Mouse (Mus musculus): ENCODE measurements around the gene Dapp1. TPM values are rescaled to one million over a fixed set of nuclear protein-coding genes. Genes with fewer than 3 reads are reported as not detected.
"Not testable (repeated sequence)": the region's sequence is repeated elsewhere in the genome, so short reads cannot be mapped to it uniquely, and the experiment has no call there.

The Dapp1 gene
- total RNA-seq, 2 experiments from 2014 or later: 2.9 to 3.0 TPM

DNA sequence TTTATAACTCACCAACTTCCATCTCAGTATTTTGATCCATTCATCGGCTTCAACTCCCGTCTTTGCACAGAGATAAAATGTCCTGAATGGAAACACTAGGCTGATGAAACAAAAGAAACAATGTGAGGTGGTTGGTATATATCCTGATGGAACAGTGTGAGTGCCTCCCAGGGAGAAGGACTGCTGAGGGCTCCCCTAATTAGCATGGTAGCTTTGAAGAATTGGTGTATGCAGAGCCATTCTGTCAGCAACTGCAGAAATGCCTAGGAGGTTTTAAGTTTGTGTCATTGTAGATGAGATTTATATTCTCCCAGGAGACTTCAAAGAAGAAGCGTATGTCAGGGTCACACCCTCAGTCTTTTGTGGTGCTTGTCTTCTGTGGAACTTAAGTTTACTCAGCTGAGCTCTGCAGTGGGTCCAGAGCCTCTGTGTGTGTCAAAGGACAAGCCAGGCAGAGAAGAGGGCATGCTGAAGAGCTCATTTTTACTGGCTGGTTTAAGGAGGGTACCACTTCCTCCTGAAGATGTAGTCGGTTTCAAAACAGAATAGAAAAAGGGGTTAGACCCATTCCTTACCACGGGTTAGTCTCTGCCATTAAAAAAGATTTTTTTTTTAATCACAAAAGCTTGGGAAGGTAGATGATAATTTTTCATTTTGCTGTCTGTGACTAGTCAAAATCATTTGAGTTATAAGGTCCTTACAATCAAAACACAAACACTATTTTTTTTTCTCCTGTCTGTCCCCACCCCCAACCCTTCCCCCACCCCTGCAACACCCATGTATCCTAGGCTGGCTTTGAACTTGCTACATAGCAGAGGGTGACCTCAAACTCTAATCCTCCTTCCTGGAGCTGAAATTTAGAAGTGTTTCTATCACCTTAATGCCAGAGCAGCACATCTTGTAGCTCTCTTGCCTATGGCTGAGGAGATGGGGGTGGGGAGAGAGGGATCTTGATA is 45.5 kb downstream of the Dapp1 start:
- no peak for DNase-seq (ENCODE audit: low spot score in 2 of 2)
- intact Hi-C loops (cut with DNase I): loop anchor here (5.0 kb wide), 1 partner anchor 211 kb away; no protein-coding TSS in a partner anchor

DNA sequence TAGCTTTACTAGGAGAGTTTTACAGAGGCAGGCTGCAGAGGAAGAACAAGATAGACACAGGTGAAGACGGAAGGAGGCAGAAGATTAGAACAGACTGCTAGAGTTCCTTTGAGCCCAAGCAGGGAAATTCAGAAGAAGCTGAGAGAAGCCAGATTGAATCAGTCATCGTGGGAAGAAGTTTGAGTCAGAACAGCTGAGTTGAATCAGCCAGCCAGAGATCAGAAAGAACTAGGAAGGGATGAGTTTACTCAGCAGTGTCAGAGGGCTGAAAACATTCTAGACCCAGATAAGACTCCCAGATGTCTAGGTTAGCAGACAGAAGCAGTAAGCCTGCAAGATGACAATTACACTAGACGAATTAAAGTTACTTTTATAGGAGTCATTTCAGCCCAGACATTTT is 47.4 kb downstream of the Dapp1 start:
- DNase-seq (ENCODE audit: low spot score in 2 of 2): no peak
- intact Hi-C loops (cut with DNase I): no loop called here

DNA sequence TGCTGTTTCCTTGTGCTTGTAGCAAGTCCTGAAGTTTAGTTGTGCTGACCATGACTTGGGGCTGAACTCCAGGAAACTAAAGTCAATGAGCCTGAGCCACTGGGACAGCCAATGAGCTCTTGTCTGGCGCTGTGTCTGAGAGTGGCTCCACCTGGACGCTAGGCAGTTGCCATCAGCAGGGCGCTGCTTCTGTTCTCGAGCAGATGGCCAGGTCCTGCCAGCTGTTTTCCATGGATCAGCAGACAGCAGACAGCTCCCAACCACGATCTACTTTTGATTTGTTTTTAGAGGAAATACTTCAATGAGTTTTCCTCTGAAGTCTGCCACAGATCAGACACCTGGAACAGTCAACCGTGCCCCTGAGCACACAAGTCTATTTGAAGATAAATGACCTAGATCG is 48.6 kb downstream of the Dapp1 start:
- intact Hi-C loops (cut with DNase I): no loop called here
- DNase-seq (ENCODE audit: low spot score in 2 of 2): no peak

DNA sequence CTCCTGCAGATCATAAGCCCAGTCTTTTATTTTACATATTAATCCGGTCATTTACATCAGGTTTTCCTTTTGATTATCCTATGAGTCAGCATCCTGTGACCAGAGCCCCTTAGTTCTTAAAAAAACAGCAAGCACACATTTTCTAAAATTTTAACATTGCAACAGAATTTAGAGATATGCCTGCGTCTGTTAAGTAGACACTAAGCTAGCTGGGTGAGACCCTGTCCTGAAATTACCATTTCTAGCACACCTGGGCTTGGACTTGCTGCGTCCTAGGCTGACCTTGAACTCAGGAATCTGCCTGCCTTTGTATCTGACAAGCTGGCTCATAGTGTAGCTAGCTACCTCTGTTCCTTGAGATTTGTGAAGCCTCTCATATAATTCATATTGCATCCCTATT is 51.4 kb downstream of the Dapp1 start:
- intact Hi-C loops (cut with DNase I): no loop called here
- DNase-seq (ENCODE audit: low spot score in 2 of 2): no peak

DNA sequence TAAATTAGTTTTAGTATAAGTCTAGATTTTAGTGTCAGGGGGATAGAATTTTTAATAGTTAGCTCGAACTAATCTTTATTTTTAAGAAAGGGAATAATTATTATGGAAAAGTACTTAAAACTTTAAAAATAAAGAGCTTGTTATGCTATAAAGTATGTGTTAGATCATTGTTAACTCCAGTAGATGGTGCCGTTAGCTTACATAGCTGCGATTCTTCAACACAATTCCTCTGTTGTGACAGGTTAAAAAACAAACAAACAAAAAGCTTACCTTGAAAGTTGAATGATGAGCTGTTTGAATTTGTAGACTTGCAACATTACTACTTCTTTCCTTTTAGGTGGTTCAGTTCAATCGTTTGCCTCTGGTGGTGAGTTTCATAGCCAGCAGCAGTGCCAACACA is 54.3 kb downstream of the Dapp1 start:
- no peak for DNase-seq (ENCODE audit: low spot score in 2 of 2)
- intact Hi-C loops (cut with DNase I): no loop called here

DNA sequence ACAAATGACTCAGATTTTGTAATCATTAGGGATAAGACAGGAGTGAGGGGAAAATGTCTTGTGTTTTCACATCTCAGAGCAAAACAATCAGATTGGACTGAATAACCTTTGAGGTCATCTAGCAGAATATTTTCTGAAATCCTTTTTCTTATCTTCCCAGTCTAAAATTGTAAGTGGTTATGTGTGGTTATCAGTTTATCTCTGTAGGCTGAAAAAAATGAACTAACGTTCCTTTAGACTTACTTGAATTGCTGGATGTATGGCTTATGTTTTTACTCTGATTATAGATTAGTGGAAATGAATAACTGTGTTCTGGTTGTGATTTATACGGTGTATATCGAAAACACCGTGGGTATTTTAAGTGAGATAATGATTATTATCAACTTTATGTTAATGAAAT is 60.8 kb downstream of the Dapp1 start:
- no peak for DNase-seq (ENCODE audit: low spot score in 2 of 2)
- intact Hi-C loops (cut with DNase I): no loop called here

DNA sequence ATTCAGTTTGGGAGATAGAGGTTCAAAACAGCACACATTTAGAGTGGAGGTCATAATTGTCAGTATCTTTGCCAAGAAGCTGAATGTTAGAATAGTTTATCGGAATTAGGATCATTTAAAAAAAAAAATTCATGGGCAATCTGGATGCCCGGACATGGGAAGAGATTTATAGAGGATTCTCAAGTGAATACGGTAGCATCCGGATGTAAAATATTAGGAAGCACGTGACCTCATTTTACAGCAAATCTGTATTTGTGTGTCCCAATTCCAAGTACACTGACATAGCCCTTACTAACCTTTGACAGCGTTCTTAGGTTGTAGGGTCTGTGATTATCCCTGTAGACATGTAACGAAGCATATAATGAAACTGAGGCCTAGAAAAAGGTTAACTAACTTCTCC is 61.9 kb downstream of the Dapp1 start:
- no peak for DNase-seq (ENCODE audit: low spot score in 2 of 2)
- intact Hi-C loops (cut with DNase I): loop anchor here (2.0 kb wide), 2 partner anchors 55 to 223 kb away; partner anchors contain the start of genes H2afz and Trmt10a

DNA sequence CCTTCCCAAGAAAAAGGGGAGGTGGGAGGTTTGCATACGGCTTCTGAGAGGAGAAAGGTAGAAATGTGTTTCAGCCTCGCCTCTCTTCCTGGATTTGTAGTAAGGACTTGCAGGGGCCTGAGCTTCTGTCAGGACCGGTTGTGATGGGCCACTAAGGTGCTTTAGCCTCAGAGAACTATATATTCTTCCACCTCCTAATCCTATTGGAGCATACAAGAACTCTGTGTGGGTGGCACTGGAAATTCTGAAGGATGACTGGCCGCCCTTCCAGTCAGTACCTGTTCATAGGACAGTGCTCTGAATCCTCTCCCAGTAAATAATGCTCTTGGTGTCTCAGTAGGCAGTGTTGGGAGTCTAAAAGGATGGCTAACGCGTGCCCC is 62.4 kb downstream of the Dapp1 start:
- intact Hi-C loops (cut with DNase I): loop anchor here (2.0 kb wide), 2 partner anchors 54 to 224 kb away; partner anchors contain the start of genes H2afz and Trmt10a
- DNase-seq (ENCODE audit: low spot score in 2 of 2): peak; percentile 41 to 64

DNA sequence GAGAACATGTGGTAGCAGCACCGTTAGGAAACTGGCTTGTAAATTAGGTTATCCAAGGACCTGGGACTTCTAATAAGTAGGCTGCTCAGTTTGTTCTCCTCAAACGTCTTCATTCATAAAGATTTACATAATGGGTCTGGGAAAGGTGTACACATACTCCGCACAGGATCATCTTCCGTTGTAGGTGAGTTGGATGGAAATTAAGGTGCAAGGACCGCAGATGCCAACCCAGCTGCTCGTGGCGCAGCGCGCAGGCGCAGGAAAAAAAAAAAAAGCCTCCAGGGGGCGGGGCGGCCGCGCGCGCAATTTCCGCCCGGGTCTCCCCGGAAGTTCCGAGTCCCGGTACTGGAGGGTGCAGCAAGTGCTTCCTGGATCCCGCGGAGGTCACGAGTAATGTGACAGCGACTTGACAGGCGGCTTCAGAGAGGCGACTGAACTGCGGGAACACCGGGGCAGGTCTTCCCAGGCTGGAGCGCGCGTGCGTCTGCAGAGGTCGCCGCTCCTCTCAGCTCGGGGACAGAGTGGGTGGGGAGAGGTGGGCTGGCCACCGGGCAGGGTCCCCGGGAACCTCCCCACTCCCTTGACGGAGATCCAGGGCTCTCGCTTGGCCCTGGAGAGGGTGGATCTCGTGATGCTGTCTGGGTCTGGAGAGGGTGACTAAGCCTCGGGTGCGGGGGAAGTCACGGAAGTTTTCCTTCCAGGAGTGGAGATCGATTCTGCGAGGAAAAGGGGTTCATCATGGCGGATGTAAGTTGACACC is 63.0 kb downstream of the Dapp1 start, which contains the start of gene Lamtor3:
Lamtor3 (plus strand) TSS at position 335 of the 760 bp plus-strand sequence.
- intact Hi-C loops (cut with DNase I): loop anchor here (2.0 kb wide), 2 partner anchors 54 to 224 kb away; partner anchors contain the start of genes H2afz and Trmt10a
- DNase-seq (ENCODE audit: low spot score in 2 of 2): peak; percentile 88 to 90

DNA sequence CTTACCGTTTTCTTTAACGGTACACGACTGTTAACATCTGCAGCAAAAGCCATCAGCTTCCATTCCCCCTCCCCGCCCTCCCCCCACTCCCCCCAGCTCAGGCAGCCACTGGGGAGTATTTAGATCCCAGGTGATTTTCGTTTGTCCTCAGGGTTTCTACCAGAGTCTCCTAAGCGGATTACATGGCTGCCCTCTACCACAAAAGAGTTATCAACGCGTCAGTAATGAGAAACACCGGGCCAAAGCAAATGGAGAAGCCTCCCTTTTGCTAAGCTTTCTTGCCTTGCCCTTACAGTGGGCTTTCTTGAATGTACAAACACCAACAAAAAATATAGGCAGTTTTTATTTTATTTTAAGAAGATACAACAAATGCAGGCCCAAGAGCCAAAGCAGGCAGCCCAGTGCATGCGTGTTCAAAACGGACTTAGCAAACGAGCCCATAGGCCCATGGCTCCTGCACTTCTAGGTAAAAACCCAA is 63.6 kb downstream of the Dapp1 start:
- DNase-seq (ENCODE audit: low spot score in 2 of 2): no peak
- intact Hi-C loops (cut with DNase I): loop anchor here (2.0 kb wide), 2 partner anchors 53 to 225 kb away; partner anchors contain the start of genes H2afz and Trmt10a

DNA sequence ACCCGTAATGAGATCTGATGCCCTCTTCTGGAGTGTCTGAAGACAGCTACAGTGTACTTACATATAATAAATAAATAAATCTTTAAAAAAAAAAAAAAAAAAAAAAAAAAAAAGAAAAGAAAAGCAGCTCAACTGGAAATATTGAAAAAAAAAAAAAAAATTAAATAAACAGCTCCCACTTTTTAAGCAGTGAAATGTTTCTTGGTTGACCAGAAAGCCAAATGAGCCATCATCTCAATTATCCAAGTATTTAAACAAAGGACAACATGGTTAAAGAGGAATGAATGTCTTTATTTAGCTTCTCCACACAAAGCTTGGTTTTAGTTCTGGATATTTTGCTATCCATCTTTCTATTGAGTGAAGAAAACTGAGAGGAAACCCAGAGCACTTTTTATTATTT is 66.8 kb downstream of the Dapp1 start:
- DNase-seq (ENCODE audit: low spot score in 2 of 2); intact Hi-C loops (cut with DNase I): not testable (repeated sequence)

DNA sequence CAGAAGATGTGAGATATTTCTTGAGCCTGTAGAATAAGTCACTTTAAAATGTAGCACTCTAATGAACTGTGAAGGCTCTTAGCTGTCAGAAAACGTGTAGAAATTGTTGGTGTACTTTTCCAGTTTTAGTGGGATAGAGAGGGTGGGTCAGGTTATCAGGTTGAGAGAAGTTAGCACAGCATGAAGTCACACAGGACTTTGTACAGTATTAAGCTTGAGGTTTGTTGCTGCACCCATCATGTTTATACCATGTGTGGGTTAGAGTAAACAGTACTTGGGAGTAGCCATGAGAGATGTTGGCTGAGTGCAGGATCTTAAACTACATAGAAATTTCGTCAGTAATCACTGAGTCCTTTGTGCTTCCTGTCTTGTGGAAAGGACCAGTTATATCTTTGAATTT is 68.3 kb downstream of the Dapp1 start:
- intact Hi-C loops (cut with DNase I): no loop called here
- no peak for DNase-seq (ENCODE audit: low spot score in 2 of 2)

DNA sequence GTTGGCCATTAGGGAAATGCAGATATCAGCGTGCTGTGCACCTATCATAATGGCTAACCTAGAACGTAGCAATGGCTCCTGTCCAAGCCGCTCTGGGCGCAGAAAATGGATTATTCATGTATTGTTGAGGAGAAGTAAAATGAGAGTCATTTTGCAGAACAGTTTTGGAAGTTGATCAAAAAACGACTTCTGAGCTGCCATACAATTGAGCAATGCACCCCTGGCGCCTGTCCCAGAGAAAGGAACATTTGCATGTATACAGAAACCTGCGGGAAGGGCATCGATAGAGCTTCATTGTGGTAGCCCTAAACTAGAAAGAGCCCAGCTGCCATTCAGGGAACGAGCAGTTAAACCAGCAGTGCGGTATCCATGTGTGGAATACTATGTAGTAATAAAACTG is 81.2 kb downstream of the Dapp1 start:
- DNase-seq (ENCODE audit: low spot score in 2 of 2): peak in 1 of 2 experiments; percentile 21
- intact Hi-C loops (cut with DNase I): no loop called here

DNA sequence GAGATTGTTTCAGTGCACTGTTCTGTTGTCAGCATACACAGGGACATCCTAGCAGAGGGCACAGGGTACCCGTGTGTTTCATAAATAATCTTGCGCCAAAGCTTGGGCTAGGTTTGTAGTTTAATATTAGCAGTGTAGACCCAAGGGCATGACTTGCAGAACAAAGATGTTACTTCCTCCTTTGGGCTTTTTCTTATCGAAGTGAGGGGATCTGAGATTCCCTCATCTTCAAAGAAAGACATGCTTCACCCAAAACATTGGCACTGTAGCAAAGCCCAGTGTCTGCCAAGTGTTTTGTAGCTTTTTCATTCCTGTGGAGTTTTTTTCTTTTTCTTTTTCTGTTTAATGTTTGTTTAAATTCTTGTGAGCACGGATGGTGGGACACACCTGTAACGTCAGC is 83.7 kb downstream of the Dapp1 start:
- intact Hi-C loops (cut with DNase I): no loop called here
- DNase-seq (ENCODE audit: low spot score in 2 of 2): no peak

DNA sequence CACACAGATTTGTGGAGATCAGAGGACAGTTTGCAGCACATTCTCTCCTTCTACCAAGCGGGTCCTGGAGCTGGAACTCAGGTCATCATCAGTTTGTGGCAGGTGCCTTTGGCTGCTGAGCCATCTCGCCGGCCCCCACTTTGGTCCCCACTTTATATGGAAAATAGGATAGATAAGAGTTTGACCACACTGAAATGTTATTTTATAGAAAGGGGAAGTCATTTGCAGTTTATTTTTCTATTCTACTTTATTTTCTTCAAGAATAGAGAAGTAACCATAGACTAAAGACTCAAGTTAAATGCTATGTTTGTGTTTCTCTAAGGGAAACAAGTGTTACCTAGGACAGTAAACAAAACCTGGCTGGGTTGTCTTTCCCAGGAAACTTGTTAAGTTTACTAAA is 84.5 kb downstream of the Dapp1 start:
- intact Hi-C loops (cut with DNase I): no loop called here
- DNase-seq (ENCODE audit: low spot score in 2 of 2): no peak

DNA sequence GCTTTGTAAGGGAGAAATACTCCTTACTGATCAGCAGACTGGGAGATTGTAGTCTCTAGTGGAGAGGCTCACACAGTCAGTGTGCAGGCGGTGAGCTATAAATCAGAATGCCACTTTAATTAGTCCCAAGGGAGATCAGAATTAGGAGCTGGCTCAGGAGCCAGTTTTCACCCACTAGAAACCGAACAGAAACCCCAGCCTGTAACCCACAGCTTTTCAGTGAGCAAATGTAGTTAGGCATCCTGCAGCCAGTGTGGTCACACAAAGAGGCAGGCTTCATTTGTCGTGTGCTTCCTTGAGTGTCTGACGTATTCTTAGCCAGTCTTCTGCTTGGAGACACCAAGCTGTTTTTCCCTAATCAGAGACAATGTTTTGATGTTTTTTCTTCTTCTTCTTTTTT is 85.0 kb downstream of the Dapp1 start:
- intact Hi-C loops (cut with DNase I): no loop called here
- no peak for DNase-seq (ENCODE audit: low spot score in 2 of 2)

DNA sequence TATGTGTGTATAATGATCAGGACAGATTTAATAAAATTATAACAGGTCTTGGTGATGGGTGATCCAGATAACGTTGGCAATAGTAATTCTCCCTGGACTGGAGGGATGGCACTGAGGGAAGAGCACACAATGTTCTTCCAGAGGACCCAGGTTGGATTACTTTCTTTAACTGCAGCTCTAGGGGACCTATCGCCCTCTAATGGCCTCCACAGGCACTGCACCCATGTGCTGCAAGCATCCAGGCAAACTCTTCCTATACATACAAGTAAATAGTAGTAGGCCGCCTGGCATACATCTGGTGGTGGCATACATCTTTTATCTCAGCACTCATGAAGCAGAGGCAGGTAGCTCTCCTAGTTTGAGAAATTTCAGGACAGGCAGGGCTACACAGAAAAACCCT is 86.1 kb downstream of the Dapp1 start:
- no peak for DNase-seq (ENCODE audit: low spot score in 2 of 2)
- intact Hi-C loops (cut with DNase I): no loop called here

DNA sequence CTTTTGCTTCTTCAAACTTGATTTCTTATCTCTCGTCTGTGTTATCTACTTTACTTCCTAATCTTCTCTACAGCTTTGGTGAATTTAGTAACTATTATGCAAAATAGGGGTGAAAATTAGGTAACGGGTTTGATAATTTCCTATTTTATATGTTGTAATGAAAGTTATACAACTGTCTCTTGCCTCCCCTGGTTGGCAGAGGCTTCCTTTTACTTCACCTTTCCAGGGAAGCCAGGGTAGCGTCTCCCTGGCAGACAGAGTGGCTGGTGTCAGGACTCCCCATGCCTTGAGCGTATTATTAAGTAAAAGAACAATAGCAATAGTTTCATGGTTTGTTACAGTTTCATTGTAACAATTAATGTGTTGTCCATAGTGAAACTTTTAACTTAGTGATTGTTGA is 87.6 kb downstream of the Dapp1 start:
- intact Hi-C loops (cut with DNase I): no loop called here
- no peak for DNase-seq (ENCODE audit: low spot score in 2 of 2)

DNA sequence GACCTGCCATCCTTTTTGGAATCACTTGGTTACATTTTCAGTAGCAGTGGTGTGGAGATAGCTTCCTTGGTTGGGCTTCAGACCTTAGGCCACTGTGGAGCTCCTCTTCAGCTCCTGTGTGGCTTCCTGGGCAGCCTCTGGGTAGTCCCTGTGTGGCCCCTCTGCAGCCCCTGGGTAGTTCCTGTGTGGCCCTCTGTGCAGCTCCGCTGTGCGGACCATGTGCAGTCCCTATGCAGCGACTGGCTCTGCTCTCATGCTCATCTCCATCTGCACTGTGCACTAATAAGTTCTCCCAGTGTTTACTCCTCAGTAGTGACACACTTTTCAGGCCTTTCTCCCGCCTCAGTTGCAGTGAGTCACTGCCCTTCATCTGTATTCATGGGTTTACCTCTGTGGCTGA is 89.2 kb downstream of the Dapp1 start:
- intact Hi-C loops (cut with DNase I): no loop called here
- no peak for DNase-seq (ENCODE audit: low spot score in 2 of 2)

DNA sequence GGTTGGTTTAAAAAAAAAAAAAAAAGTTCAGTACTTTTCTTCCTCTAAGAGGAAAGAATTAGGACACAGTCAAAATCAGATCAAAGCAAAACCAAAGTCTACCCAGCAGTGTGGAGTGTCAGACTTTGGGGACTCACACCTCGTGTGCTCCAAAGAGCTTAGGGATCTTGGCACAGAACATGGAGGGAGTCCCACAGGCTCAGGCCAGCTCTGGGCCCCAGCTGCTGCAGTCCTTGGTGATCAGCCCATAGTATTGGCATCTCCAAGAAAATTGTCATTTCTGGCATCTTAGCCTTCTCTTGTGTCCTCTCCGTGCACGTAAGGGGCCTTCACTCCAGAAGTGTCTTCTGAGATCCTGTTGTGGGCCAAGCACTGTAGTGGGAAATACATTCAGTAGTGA is 90.3 kb downstream of the Dapp1 start:
- no peak for DNase-seq (ENCODE audit: low spot score in 2 of 2)
- intact Hi-C loops (cut with DNase I): no loop called here

All from left cerebral cortex, postnatal 14 days (tissue).